Mouse (Mus musculus): ENCODE results near the gene Arhgap21. TPM values are rescaled to one million over a fixed set of nuclear protein-coding genes. Genes with fewer than 3 reads are reported as not detected.

Gene Arhgap21
- total RNA-seq, 2 experiments from 2014 or later: 299 to 304 TPM

DNA sequence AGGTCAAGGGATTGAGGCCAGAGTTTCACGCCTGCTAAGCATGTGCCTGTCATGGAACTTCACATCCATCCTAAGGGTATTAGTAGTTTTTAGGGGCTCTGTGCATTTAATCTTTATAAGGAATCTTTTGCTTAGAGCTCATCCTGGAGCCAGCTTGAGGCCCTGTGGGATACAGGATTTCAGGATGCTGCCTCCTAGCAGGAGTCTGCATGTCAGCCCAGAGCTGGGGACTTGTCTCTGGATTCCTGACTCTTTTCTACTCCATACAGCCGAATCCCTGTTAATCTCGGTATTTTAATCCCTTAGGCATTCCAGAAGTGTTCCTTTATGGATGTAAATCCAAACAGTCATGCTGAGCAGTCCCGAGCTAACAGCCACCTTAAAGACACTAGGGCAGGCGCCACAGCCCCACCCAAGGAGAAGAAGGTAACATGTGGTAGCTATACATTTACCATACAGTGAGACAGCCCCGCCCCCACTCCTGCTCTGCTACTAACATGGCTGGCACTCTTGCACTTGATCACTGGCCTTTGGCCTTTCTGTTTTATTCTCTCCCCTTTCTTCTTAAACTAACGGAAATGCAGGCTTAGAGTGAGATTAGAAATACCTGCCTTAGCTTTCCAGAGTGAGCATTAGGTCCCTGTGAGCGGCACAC, 167.3 kb downstream of the Arhgap21 start:
- H3K27ac ChIP-seq: no peak overlapping the region

More for the DNA sequence above, 167.3 kb downstream of the Arhgap21 start:
- no peak for TF ChIP-seq CTCF (IDR thresholded peaks at IDR 0.05)
- no peak for DNase-seq (ENCODE audit: extremely low spot score in 1 of 2, low spot score in 2 of 2)
- intact Hi-C loops (cut with DNase I): no loop called here
- H3K4me3 ChIP-seq: no peak overlapping the region

Other genes starting within 250 kb of the Arhgap21 start
- gene Enkur, start 236.5 kb upstream of the Arhgap21 start, total RNA-seq (2021): 1 to 10 TPM; 3.2 to 4.2 TPM
- gene Thnsl1, start 236.8 kb upstream of the Arhgap21 start, total RNA-seq (2021): 10 to 100 TPM; 19.9 to 24.2 TPM

Measured in left cerebral cortex, adult 2 months (tissue).